21 mouse cellular contexts compared by ENCODE assay signal in genomic region chr12:40656438-40656837, GRCm38 (mm10).
DNase-seq lines count a peak whose midpoint lies in the region; ATAC-seq lines count a peak whose summit lies in the region.
"Had no signal": no experiment of that assay in that cellular context is flagged by ENCODE, and none has a peak within 500 bp of the region (broad histone marks: within the 10 kb centered on the region; RNA-seq: fewer than 3 reads in every experiment).

No protein-coding gene starts in this region.

- intact Hi-C loops in left cerebral cortex, postnatal 14 days (cut with DNase I), result no loop called here
- intact Hi-C loops in left cerebral cortex, postnatal 4 days (cut with DNase I), result no loop called here

- H3K4me1 ChIP-seq in heart, embryonic 12.5 days (replicated peaks), result peaks cover 10% of the 10 kb centered on the region
- H3K4me1 ChIP-seq: forebrain, embryonic 15.5 days had no signal

- no peaks in the 10 kb centered on the region for H3K9me3 ChIP-seq in heart, embryonic 12.5 days (replicated peaks)
- H3K9me3 ChIP-seq: forebrain, embryonic 15.5 days; heart, embryonic 15.5 days; lung, embryonic 15.5 days; midbrain, embryonic 13.5 days; neural tube, embryonic 13.5 days had no signal

- no peak overlapping the region for H3K4me2 ChIP-seq in heart, embryonic 12.5 days
- H3K4me2 ChIP-seq: forebrain, embryonic 15.5 days; heart, embryonic 15.5 days; lung, embryonic 15.5 days; midbrain, embryonic 13.5 days; neural tube, embryonic 13.5 days had no signal

- H3K27ac ChIP-seq in heart, embryonic 12.5 days (ENCODE audit: poor library complexity, severe bottlenecking), result no peak overlapping the region
- H3K27ac ChIP-seq: forebrain, embryonic 15.5 days; heart, embryonic 15.5 days; liver, embryonic 14.5 days; lung, embryonic 15.5 days; midbrain, embryonic 13.5 days; neural tube, embryonic 13.5 days had no signal

- ATAC-seq in heart, embryonic 12.5 days (ENCODE audit: insufficient number of reproducible peaks, low FRiP score), result no peak
- ATAC-seq: forebrain, embryonic 15.5 days had no signal

- no peaks in the 10 kb centered on the region for H3K27me3 ChIP-seq in heart, embryonic 12.5 days (replicated peaks)
- H3K27me3 ChIP-seq: CH12.LX; forebrain, embryonic 15.5 days; heart, embryonic 15.5 days; lung, embryonic 15.5 days; midbrain, embryonic 13.5 days; neural tube, embryonic 13.5 days had no signal

- no peaks in the 10 kb centered on the region for H3K36me3 ChIP-seq in heart, embryonic 12.5 days
- H3K36me3 ChIP-seq: forebrain, embryonic 15.5 days; heart, embryonic 15.5 days; lung, embryonic 15.5 days; midbrain, embryonic 13.5 days had no signal

- H3K4me3 ChIP-seq in heart, embryonic 12.5 days, result no peak overlapping the region
- H3K4me3 ChIP-seq: forebrain, embryonic 15.5 days; heart, embryonic 15.5 days; lung, embryonic 15.5 days; midbrain, embryonic 13.5 days; neural tube, embryonic 13.5 days had no signal

- WGBS in heart, embryonic 12.5 days, result 57% methylated on average over 5 of the region's 5 CpGs

- no peak overlapping the region for H3K9ac ChIP-seq in heart, embryonic 12.5 days
- H3K9ac ChIP-seq: forebrain, embryonic 15.5 days; heart, embryonic 15.5 days; liver, embryonic 14.5 days; lung, embryonic 15.5 days; midbrain, embryonic 13.5 days; neural tube, embryonic 13.5 days had no signal

- peak; percentile 82 for DNase-seq in heart, adult 11 months
- peak; percentile 11 for DNase-seq in kidney, postnatal 14 days
- DNase-seq in kidney, adult 18-20 months, result no peak
- peak; percentile 25 to 33 for DNase-seq in left cerebral cortex, postnatal 14 days (ENCODE audit: low spot score in 2 of 2)
- DNase-seq in left cerebral cortex, postnatal 4 days, result no peak
- peak; percentile 33 for DNase-seq in Muller cell, postnatal 12 days (ENCODE audit: inconsistent ontology term)
- no peak for DNase-seq in yolk sac, embryonic 10.5 days (ENCODE audit: low spot score)
- DNase-seq: adrenal gland, postnatal 25 days; cerebellum, adult 18-20 months; cerebellum, postnatal 25 days; embryo, embryonic 11 days; gastrocnemius, postnatal 10 days; thymus, postnatal 14 days had no signal

Comparison
In these comparisons a context has a peak if more than half of its experiments do, and no peak if none do; other contexts are left out.
1. DNase-seq: peak in heart, adult 11 months (single experiment), kidney, postnatal 14 days (single experiment), left cerebral cortex, postnatal 14 days (2 of 2) and Muller cell, postnatal 12 days (single experiment); none in kidney, adult 18-20 months (single experiment), left cerebral cortex, postnatal 4 days (single experiment) and yolk sac, embryonic 10.5 days (single experiment).